Mouse (Mus musculus): Measurements from ENCODE around the gene Ugt1a7c.

- TF ChIP-seq BHLHE40 (IDR thresholded peaks at IDR 0.05; ENCODE audit: borderline replicate concordance, low read depth, low read length) (no peak), CTCF (IDR thresholded peaks at IDR 0.05 in 2 of 3, conservative IDR thresholded peaks at IDR 0.05 in 1 of 3; ENCODE audit: control insufficient read depth in 1 of 3, insufficient read depth in 1 of 3, low read depth in 2 of 3, low read length in 3 of 3, poor library complexity in 1 of 3, severe bottlenecking in 1 of 3) (no peak)
Observed at GRCm38 (mm10) chr1:88263778-88264177, 168.9 kb downstream of the Ugt1a7c start.
